Mouse (Mus musculus) left cerebral cortex, adult 11 months (tissue): ENCODE data around the gene Synpo2.

Experiments used
- DNase-seq: peaks from one replicate; pipeline ENCODE4 v3.0.0; 2022; ENCODE audit warnings: low spot score

The Synpo2 gene

GRCm38 (mm10) chr3:123033804-123034203 lies 202.1 kb downstream of the Synpo2 start:
- DNase-seq: no peak
